Mouse (Mus musculus) MEL (cell line): ENCODE results near the gene Mapk10. TPM values are rescaled to one million over a fixed set of nuclear protein-coding genes. Genes with fewer than 3 reads are reported as not detected.

ENCODE experiments used
- DNase-seq: peaks from one replicate; pipeline ENCODE4 v3.0.0; 2011; ENCODE audit warnings: low read depth, low spot score
- H3K27ac ChIP-seq: 2 replicates; pipeline ENCODE4 v1.5.1; 2012; ENCODE audit warnings: low read depth, mild to moderate bottlenecking, control low read depth, low read length, moderate library complexity; ENCODE audit not compliant: control insufficient read depth
- H3K27me3 ChIP-seq, 2 experiments: fragments of 150-350 bp in 1 of 2; sonication (generic) in 1 of 2; 2 replicates each; pipeline ENCODE4 v1.6.1; 2012; ENCODE audit warnings: low read length in 2 of 2, mild to moderate bottlenecking in 2 of 2, improper control_type of control experiment in 1 of 2, moderate library complexity in 1 of 2; ENCODE audit not compliant: insufficient read depth in 2 of 2, control insufficient read depth in 1 of 2
- H3K36me3 ChIP-seq, 2 experiments: 2 replicates each; pipeline ENCODE4 v1.6.1; 2012 to 2014; ENCODE audit warnings: low read length in 2 of 2, improper control_type of control experiment in 1 of 2, inconsistent platforms in 1 of 2, mild to moderate bottlenecking in 1 of 2; ENCODE audit not compliant: insufficient read depth in 2 of 2, control insufficient read depth in 1 of 2
- H3K4me1 ChIP-seq, 2 experiments: fragments of 150-350 bp in 1 of 2; sonication (generic) in 1 of 2; 2 replicates each; pipeline ENCODE4 v1.6.1; 2012; ENCODE audit warnings: low read length in 2 of 2, improper control_type of control experiment in 1 of 2, mild to moderate bottlenecking in 1 of 2; ENCODE audit not compliant: insufficient read depth in 2 of 2, control insufficient read depth in 1 of 2
- H3K4me3 ChIP-seq, 2 experiments: fragments of 150-350 bp in 1 of 2; sonication (generic) in 1 of 2; 2 replicates each; pipeline ENCODE4 v1.5.1; 2012; ENCODE audit warnings: low read depth in 2 of 2, low read length in 2 of 2, mild to moderate bottlenecking in 2 of 2, moderate library complexity in 2 of 2, control low read depth in 1 of 2, improper control_type of control experiment in 1 of 2; ENCODE audit not compliant: control insufficient read depth in 1 of 2, insufficient read depth in 1 of 2
- H3K79me2 ChIP-seq: 2 replicates; pipeline ENCODE4 v1.6.1; 2012; ENCODE audit warnings: mild to moderate bottlenecking, low read length, moderate library complexity; ENCODE audit not compliant: control insufficient read depth, poor library complexity, insufficient read depth
- H3K9ac ChIP-seq: 2 replicates; pipeline ENCODE4 v1.6.1; 2012; ENCODE audit warnings: low read depth, mild to moderate bottlenecking, control low read depth, low read length, moderate library complexity; ENCODE audit not compliant: control insufficient read depth, poor library complexity, severe bottlenecking
- H3K9me3 ChIP-seq: fragments of 150-350 bp; sonication (generic); replicated peaks from 2 replicates; pipeline ENCODE4 v1.6.1; 2012; ENCODE audit warnings: mild to moderate bottlenecking, low read length, improper control_type of control experiment, moderate library complexity; ENCODE audit not compliant: insufficient read depth
- BHLHE40 ChIP-seq: IDR thresholded peaks from 2 replicates; pipeline ENCODE4 v1.6.1; 2012; ENCODE audit warnings: low read depth, mild to moderate bottlenecking, inconsistent platforms, low read length, improper control_type of control experiment, borderline replicate concordance
- CTCF ChIP-seq, 3 experiments: IDR thresholded peaks in 2 of 3; conservative IDR thresholded peaks in 1 of 3; 2 replicates each; pipeline ENCODE4 v1.5.1; 2011 to 2012; ENCODE audit warnings: low read length in 3 of 3, low read depth in 2 of 3, mild to moderate bottlenecking in 2 of 3, improper control_type of control experiment in 1 of 3, inconsistent platforms in 1 of 3, mixed read lengths in 1 of 3, moderate library complexity in 1 of 3; ENCODE audit not compliant: control insufficient read depth in 1 of 3, insufficient read depth in 1 of 3, poor library complexity in 1 of 3, severe bottlenecking in 1 of 3
- E2F4 ChIP-seq: IDR thresholded peaks from 2 replicates; pipeline ENCODE4 v1.6.1; 2011; ENCODE audit warnings: low read depth, low read length, improper control_type of control experiment, borderline replicate concordance
- ELF1 ChIP-seq: IDR thresholded peaks from 2 replicates; pipeline ENCODE4 v1.6.1; 2014; ENCODE audit warnings: low read depth, mild to moderate bottlenecking, inconsistent platforms, low read length, improper control_type of control experiment, moderate library complexity
- ETS1 ChIP-seq: IDR thresholded peaks from 2 replicates; pipeline ENCODE4 v1.6.1; 2012; ENCODE audit warnings: low read depth, mild to moderate bottlenecking, inconsistent platforms, low read length, improper control_type of control experiment, moderate library complexity
- JUND ChIP-seq: IDR thresholded peaks from 2 replicates; pipeline ENCODE4 v1.6.1; 2011; ENCODE audit warnings: low read depth, mild to moderate bottlenecking, improper control_type of control experiment, low read length
- MAFK ChIP-seq: IDR thresholded peaks from 2 replicates; pipeline ENCODE4 v1.6.1; 2011; ENCODE audit warnings: low read depth, mild to moderate bottlenecking, low read length, improper control_type of control experiment, borderline replicate concordance
- MAX ChIP-seq: IDR thresholded peaks from 2 replicates; pipeline ENCODE4 v1.6.1; 2011; ENCODE audit warnings: low read length, improper control_type of control experiment
- MXI1 ChIP-seq: IDR thresholded peaks from 2 replicates; pipeline ENCODE4 v1.6.1; 2011; ENCODE audit warnings: mild to moderate bottlenecking, low read depth, low read length, improper control_type of control experiment
- MYB ChIP-seq: IDR thresholded peaks from 2 replicates; pipeline ENCODE4 v1.6.1; 2011; ENCODE audit warnings: mild to moderate bottlenecking, low read depth, low read length, improper control_type of control experiment
- MYC ChIP-seq: IDR thresholded peaks from 2 replicates; pipeline ENCODE4 v1.6.1; 2011; ENCODE audit warnings: low read depth, mild to moderate bottlenecking, low read length, improper control_type of control experiment, moderate library complexity
- NELFE ChIP-seq: IDR thresholded peaks from 2 replicates; pipeline ENCODE4 v1.6.1; 2011; ENCODE audit warnings: low read depth, low read length, improper control_type of control experiment
- NRF1 ChIP-seq: IDR thresholded peaks from 2 replicates; pipeline ENCODE4 v1.6.1; 2014; ENCODE audit warnings: low read depth, mild to moderate bottlenecking, inconsistent platforms, low read length, improper control_type of control experiment, moderate library complexity; ENCODE audit not compliant: poor library complexity, insufficient read depth, severe bottlenecking
- POLR2A ChIP-seq, 2 experiments: IDR thresholded peaks; 2 replicates each; pipeline ENCODE4 v1.6.1; 2011 to 2012; ENCODE audit warnings: low read length in 2 of 2, mild to moderate bottlenecking in 2 of 2, control low read depth in 1 of 2, improper control_type of control experiment in 1 of 2, low read depth in 1 of 2, moderate library complexity in 1 of 2; ENCODE audit not compliant: control insufficient read depth in 1 of 2, insufficient read depth in 1 of 2, poor library complexity in 1 of 2
- POLR2AphosphoS2 ChIP-seq: IDR thresholded peaks from 2 replicates; pipeline ENCODE4 v1.6.1; 2011; ENCODE audit warnings: low read length, improper control_type of control experiment
- POLR2AphosphoS5 ChIP-seq: IDR thresholded peaks from 2 replicates; pipeline ENCODE4 v1.6.1; 2012; ENCODE audit warnings: low read depth, borderline replicate concordance, mild to moderate bottlenecking, inconsistent platforms, low read length, moderate library complexity, mixed read lengths
- RAD21 ChIP-seq: IDR thresholded peaks from 2 replicates; pipeline ENCODE4 v1.6.1; 2011; ENCODE audit warnings: mild to moderate bottlenecking, low read depth, low read length, improper control_type of control experiment
- SMC3 ChIP-seq: IDR thresholded peaks from 2 replicates; pipeline ENCODE4 v1.6.1; 2011; ENCODE audit warnings: low read depth, low read length, improper control_type of control experiment
- TAL1 ChIP-seq: IDR thresholded peaks from 2 replicates; pipeline ENCODE4 v1.6.1; 2012; ENCODE audit warnings: mild to moderate bottlenecking, inconsistent platforms, low read length, moderate library complexity, mixed read lengths
- UBTF ChIP-seq: IDR thresholded peaks from 2 replicates; pipeline ENCODE4 v1.6.1; 2012; ENCODE audit warnings: low read depth, mild to moderate bottlenecking, inconsistent platforms, low read length, improper control_type of control experiment, moderate library complexity, borderline replicate concordance; ENCODE audit not compliant: insufficient read depth
- USF1 ChIP-seq: IDR thresholded peaks from 2 replicates; pipeline ENCODE4 v1.6.1; 2014; ENCODE audit warnings: low read depth, mild to moderate bottlenecking, inconsistent platforms, low read length, improper control_type of control experiment, moderate library complexity
- USF2 ChIP-seq, 2 experiments: IDR thresholded peaks; 2 replicates each; pipeline ENCODE4 v1.6.1; 2011 to 2012; ENCODE audit warnings: improper control_type of control experiment in 2 of 2, low read length in 2 of 2, borderline replicate concordance in 1 of 2, inconsistent platforms in 1 of 2, low read depth in 1 of 2, mild to moderate bottlenecking in 1 of 2; ENCODE audit not compliant: insufficient read depth in 1 of 2
- ZC3H11A ChIP-seq: IDR thresholded peaks from 2 replicates; pipeline ENCODE4 v1.6.1; 2012; ENCODE audit warnings: low read depth, mild to moderate bottlenecking, inconsistent platforms, low read length, improper control_type of control experiment
- ZMIZ1 ChIP-seq: IDR thresholded peaks from 2 replicates; pipeline ENCODE4 v1.6.1; 2012; ENCODE audit warnings: low read depth, mild to moderate bottlenecking, inconsistent platforms, low read length, improper control_type of control experiment, moderate library complexity
- ZNF384 ChIP-seq: IDR thresholded peaks from 2 replicates; pipeline ENCODE4 v1.6.1; 2012; ENCODE audit warnings: low read depth, mild to moderate bottlenecking, inconsistent platforms, low read length, improper control_type of control experiment
- polyA plus RNA-seq, 2 experiments: library from polyadenylated mRNA; stranded (reverse) in 1 of 2; unstranded in 1 of 2; fragments of >175 nt in 1 of 2; fragments of >200 nt in 1 of 2; gene quantifications; 2 replicates each; pipeline versions ENCODE4 v1.2.1 to v1.2.4; 2012; ENCODE audit warnings: low replicate concordance in 2 of 2, low read depth in 1 of 2; ENCODE audit not compliant: insufficient read length in 2 of 2, insufficient read depth in 1 of 2, missing spikeins in 1 of 2
- total RNA-seq: library from RNA; depleted of rRNA; stranded (reverse); fragments of 300-350 nt; gene quantifications from 2 replicates; pipeline ENCODE4 v1.2.3, GENCODE M21; 2012

Mapk10 gene
- total and polyA plus RNA-seq, 3 experiments = not detected

GRCm38 (mm10) chr5:103194549-103194948, 16.6 kb downstream of the Mapk10 start:
- Histone ChIP-seq H3K79me2 (no peaks in the 10 kb centered on the region), H3K36me3 (no peaks in the 10 kb centered on the region), H3K27ac (no peak overlapping the region), H3K4me3 (no peak overlapping the region), H3K27me3 (no peaks in the 10 kb centered on the region), H3K9ac (no peak overlapping the region), H3K9me3 (no peaks in the 10 kb centered on the region), H3K4me1 (no peaks in the 10 kb centered on the region)
- TF ChIP-seq POLR2A (IDR thresholded peaks at IDR 0.05; ENCODE audit: control insufficient read depth in 1 of 2, insufficient read depth in 1 of 2, low read depth in 1 of 2, low read length in 2 of 2, poor library complexity in 1 of 2) (no peak), SMC3 (no peak), POLR2AphosphoS5 (no peak), ZC3H11A (no peak), E2F4 (no peak), MAX (no peak), MYC (no peak), JUND (no peak), USF2 (IDR thresholded peaks at IDR 0.05; ENCODE audit: borderline replicate concordance in 1 of 2, insufficient read depth in 1 of 2, low read depth in 1 of 2, low read length in 2 of 2) (no peak), ZNF384 (no peak), MAFK (no peak), UBTF (no peak), NRF1 (no peak), ZMIZ1 (no peak)
- no peak for DNase-seq

DNA sequence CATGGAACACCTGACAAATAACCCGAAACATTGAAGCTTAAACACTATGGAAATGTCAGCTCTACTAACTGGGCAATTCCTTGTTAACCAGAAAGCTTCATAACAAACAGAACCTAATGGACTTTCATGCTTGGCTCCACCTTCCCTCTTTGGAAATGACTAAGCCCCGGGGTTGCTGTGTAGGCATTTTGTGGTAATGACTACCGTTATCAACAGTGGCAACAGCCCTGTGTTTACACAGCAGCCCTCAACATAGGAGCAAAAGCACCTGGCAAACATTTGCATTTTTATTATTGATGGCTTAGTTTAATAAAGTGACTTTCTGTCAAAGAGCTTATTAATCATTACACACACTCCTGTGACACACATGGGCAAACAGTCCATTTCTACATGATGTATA, 17.4 kb downstream of the Mapk10 start:
- Histone ChIP-seq H3K27me3 (no peaks in the 10 kb centered on the region), H3K36me3 (no peaks in the 10 kb centered on the region), H3K4me1 (no peaks in the 10 kb centered on the region), H3K9ac (no peak overlapping the region), H3K9me3 (no peaks in the 10 kb centered on the region), H3K27ac (no peak overlapping the region), H3K4me3 (no peak overlapping the region), H3K79me2 (no peaks in the 10 kb centered on the region)
- DNase-seq = no peak
- TF ChIP-seq BHLHE40 = no peak
- TF ChIP-seq TAL1 = no peak
- TF ChIP-seq USF1 = no peak
- no peak for TF ChIP-seq UBTF
- TF ChIP-seq RAD21 = no peak
- TF ChIP-seq MYB = no peak
- no peak for TF ChIP-seq MAFK
- no peak for TF ChIP-seq SMC3
- no peak for TF ChIP-seq POLR2AphosphoS2
- no peak for TF ChIP-seq MXI1
- no peak for TF ChIP-seq ELF1
- no peak for TF ChIP-seq CTCF (IDR thresholded peaks at IDR 0.05 in 2 of 3, conservative IDR thresholded peaks at IDR 0.05 in 1 of 3; ENCODE audit: control insufficient read depth in 1 of 3, insufficient read depth in 1 of 3, low read depth in 2 of 3, low read length in 3 of 3, poor library complexity in 1 of 3, severe bottlenecking in 1 of 3)
- TF ChIP-seq NELFE = no peak
- no peak for TF ChIP-seq ETS1
